Mouse (Mus musculus) olfactory bulb, adult 2 months (tissue): Measurements from ENCODE around the gene Dnlz.

ENCODE experiments used
- CTCF ChIP-seq: fragments of 200-500 bp; IDR thresholded peaks from 2 replicates; pipeline ENCODE4 v1.5.1; 2012; ENCODE audit warnings: low read depth, mild to moderate bottlenecking, low read length, moderate library complexity; ENCODE audit not compliant: insufficient read depth
- POLR2A ChIP-seq: fragments of 200-500 bp; IDR thresholded peaks from 2 replicates; pipeline ENCODE4 v1.6.1; 2012; ENCODE audit warnings: mild to moderate bottlenecking, low read depth, low read length, moderate library complexity; ENCODE audit not compliant: insufficient read depth

DNA sequence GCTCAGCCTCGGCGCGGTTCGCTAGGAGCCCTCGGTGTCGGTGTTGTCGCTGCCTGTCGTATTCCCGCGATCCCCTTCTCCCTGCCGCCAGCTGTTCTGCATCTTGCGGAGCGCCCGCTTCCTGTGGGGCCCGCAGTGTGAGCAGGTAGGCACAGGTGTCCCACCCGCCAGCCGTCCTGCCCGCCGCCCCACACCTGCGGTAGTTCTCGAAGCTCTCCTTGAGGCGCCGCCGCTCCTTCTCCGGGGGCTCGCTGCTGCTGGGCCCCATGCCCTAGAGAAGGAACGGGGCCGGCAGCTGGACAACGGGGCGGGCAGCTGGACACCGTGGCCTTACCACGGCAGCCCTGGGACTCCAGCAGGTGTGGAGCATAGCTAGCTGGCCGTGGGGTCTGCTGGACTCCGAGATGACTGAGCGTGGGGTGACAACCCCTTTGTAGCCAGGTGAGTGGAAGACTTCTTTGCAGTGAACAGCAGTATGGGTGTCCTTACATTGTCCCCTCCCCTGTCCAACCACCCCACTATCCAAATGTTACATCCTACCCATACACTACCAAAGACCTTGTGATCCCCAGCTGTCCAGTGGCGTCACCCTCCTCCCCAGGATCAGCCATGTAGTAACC lies 491 bp upstream of the Dnlz start:
- TF ChIP-seq CTCF (no peak; the same call in 1 of the 2 replicates), POLR2A (no peak)
